Mouse (Mus musculus) forebrain, postnatal 0 days (tissue): ENCODE measurements at regions not wholly inside any gene's neighbourhood (a gene's known extent, or its start where the extent isn't known, plus 50 kb on each side); places are given as distances from the start of the nearest gene placed in this dataset.

Source experiments
- ATAC-seq: fragments of 200-750 bp; cut with Nextera tagmentation; 2 replicates; pipeline ENCODE4 v1.8.0; 2017; ENCODE audit warnings: mild to moderate bottlenecking, moderate library complexity
- DNase-seq: peaks from one replicate; pipeline ENCODE4 v3.0.0-alpha.2; 2015
- H3K27ac ChIP-seq: fragments of 300-500 bp; sonication (generic); 2 replicates; pipeline ENCODE4 v1.5.1; 2014; ENCODE audit warnings: low read depth, mild to moderate bottlenecking, antibody characterized with exemption, low read length, moderate library complexity, mixed read lengths
- H3K27me3 ChIP-seq: fragments of 300-500 bp; sonication (generic); 2 replicates; pipeline ENCODE4 v1.6.1; 2014; ENCODE audit warnings: mild to moderate bottlenecking, low read length, mixed read lengths; ENCODE audit not compliant: insufficient read depth
- H3K36me3 ChIP-seq: fragments of 300-500 bp; sonication (generic); 2 replicates; pipeline ENCODE4 v1.6.1; 2014; ENCODE audit warnings: mild to moderate bottlenecking, moderate library complexity; ENCODE audit not compliant: insufficient read depth
- H3K4me1 ChIP-seq: fragments of 300-500 bp; sonication (generic); 2 replicates; pipeline ENCODE4 v1.6.1; 2014; ENCODE audit warnings: antibody characterized with exemption; ENCODE audit not compliant: insufficient read depth
- H3K4me2 ChIP-seq: fragments of 300-500 bp; sonication (generic); 2 replicates; pipeline ENCODE4 v1.6.1; 2014; ENCODE audit warnings: low read depth, mild to moderate bottlenecking, moderate library complexity
- H3K4me3 ChIP-seq: fragments of 300-500 bp; sonication (generic); 2 replicates; pipeline ENCODE4 v1.5.1; 2014; ENCODE audit warnings: low read depth, low read length, mixed read lengths
- H3K9ac ChIP-seq: fragments of 300-500 bp; sonication (generic); 2 replicates; pipeline ENCODE4 v1.6.1; 2014; ENCODE audit warnings: mild to moderate bottlenecking
- H3K9me3 ChIP-seq: fragments of 300-500 bp; sonication (generic); 2 replicates; pipeline ENCODE4 v1.6.1; 2016; ENCODE audit warnings: low read length
- CTCF ChIP-seq: sonication (generic); IDR thresholded peaks from 2 replicates; pipeline ENCODE4 v1.5.1; 2016; ENCODE audit warnings: antibody characterized with exemption, control low read depth, low read depth
- WGBS: fragments of 180-500 bp; shearing (Covaris S2); extraction: QIAGEN DNeasy Blood & Tissue Kit; methylation state at CpG from one replicate; pipeline ENCODE4 v1.1.7; 2014; 5-methylcytosine and 5-hydroxymethylcytosine counted together

DNA sequence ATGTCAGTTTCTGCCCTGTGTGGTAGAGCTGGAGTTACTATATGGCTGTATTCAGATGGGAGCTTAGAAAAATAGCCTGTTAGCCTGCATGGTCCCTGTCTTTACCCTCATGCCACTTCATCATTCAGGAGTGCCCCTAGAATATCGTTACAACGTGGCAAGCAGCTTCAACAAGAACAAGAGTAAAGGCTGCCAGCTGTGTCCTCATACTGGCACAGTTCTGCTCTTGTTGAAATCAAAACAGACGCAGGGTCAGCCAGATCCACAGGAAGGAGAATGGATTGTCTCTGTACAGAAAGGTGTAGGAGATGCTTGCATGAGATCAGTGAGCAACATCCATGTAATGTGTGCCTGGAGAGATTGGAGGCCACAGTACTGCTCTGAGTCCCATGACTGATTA is 122.4 kb upstream of the Jade1 start:
- H3K4me1 ChIP-seq: no peaks in the 10 kb centered on the region
- no peak for TF ChIP-seq CTCF
- no peak overlapping the region for H3K4me3 ChIP-seq
- H3K9ac ChIP-seq: no peak overlapping the region
- H3K4me2 ChIP-seq: no peak overlapping the region
- no peak for ATAC-seq
- H3K27me3 ChIP-seq: no peaks in the 10 kb centered on the region
- no peaks in the 10 kb centered on the region for H3K9me3 ChIP-seq
- H3K36me3 ChIP-seq: no peaks in the 10 kb centered on the region
- H3K27ac ChIP-seq: no peak overlapping the region
- 60% methylated on average over 3 of the region's 3 CpGs for WGBS
- DNase-seq: no peak

DNA sequence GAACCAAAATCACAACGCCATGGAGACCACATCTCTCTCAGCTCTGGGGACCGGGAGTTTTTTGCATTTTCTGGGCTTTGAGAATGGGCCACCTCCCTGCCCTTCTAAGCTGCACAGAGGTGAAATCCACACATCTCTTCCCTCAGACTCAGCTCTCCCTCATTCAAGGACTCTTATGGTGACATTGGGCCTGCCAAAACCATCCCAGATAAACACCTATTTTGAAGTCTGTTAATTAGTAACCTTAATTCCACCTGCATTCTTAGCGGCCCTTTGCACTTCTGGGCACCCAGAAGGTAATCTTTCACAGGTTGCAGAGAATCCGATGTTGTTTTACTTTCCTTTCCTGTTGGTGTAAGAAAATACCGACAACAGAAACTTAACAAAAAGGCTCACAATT is 123.2 kb upstream of the Jade1 start:
- Histone ChIP-seq H3K27me3 (no peaks in the 10 kb centered on the region), H3K4me3 (no peak overlapping the region), H3K4me2 (no peak overlapping the region), H3K27ac (no peak overlapping the region), H3K36me3 (no peaks in the 10 kb centered on the region), H3K4me1 (no peaks in the 10 kb centered on the region), H3K9ac (no peak overlapping the region), H3K9me3 (no peaks in the 10 kb centered on the region)
- TF ChIP-seq CTCF: no peak
- ATAC-seq (no peak), DNase-seq (no peak)
- 83% methylated on average over 5 of the region's 5 CpGs for WGBS

DNA sequence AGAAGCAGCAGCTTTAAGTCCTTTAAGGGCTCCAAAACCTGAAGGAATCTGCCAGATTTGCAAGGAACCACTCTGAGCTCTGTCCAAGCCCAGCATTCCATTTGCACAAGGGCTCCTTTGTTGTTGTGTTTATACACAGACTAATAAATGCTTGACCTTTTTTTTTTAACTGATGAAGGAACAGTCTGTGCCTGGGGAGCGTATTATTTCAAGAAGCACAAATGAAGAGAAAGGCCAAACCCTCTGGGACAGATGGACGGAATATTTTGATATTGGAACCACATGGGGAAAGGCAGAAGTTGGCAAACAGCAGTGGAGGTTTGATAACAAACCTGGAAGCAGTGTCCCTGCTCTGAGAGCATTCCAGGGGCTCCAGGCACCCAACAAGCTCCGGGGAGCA is 125.3 kb upstream of the Jade1 start:
- Histone ChIP-seq H3K9ac (no peak overlapping the region), H3K4me2 (no peak overlapping the region), H3K4me1 (no peaks in the 10 kb centered on the region), H3K27me3 (no peaks in the 10 kb centered on the region), H3K9me3 (no peaks in the 10 kb centered on the region), H3K4me3 (no peak overlapping the region), H3K36me3 (no peaks in the 10 kb centered on the region), H3K27ac (no peak overlapping the region)
- 41% methylated on average over 3 of the region's 3 CpGs for WGBS
- ATAC-seq (no peak), DNase-seq (no peak)
- no peak for TF ChIP-seq CTCF

DNA sequence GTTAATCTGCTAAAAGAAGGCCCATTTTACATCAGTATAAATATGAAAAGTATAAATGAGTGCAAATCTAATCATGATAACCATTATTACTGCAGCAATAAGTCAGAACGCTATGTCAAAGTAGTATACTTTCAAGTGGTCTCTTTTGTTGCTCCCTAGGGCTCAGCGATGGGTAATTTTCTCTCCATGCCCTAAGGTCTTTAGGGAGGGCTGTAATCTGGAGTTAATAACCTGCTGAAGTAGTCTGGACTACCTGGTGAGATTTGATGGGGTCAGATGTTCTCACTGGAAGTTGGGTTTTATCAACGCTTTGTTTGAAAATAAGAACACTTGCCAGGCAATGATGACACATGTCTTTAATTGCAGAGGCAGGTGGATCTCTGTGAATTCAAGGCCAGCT is 128.6 kb upstream of the Jade1 start:
- WGBS: 76% methylated on average over 3 of the region's 3 CpGs

DNA sequence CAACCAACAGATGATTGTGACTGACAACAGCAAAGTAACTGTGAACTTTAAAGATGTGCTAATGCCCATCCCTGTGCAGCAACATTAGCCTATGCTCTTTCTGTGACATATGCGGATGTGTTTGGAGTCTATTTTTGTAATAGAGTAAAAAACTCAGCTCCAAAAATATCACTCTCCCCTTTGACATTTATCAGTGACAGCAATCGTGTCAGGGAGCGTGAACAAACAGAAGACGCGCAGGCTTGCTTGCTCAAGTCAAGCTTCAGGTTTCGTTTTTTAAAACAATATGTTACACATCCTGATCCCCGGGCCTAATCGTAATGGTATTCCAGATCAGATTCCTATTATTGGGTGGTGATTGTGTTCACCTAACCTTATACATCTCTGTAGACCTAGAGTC is 129.7 kb upstream of the Jade1 start:
- 89% methylated on average over 8 of the region's 8 CpGs for whole genome bisulfite sequencing
- no peaks in the 10 kb centered on the region for H3K36me3 ChIP-seq
- H3K9ac ChIP-seq: no peak overlapping the region
- no peaks in the 10 kb centered on the region for H3K9me3 ChIP-seq
- H3K4me2 ChIP-seq: no peak overlapping the region
- H3K27ac ChIP-seq: no peak overlapping the region
- DNase-seq: no peak
- no peaks in the 10 kb centered on the region for H3K27me3 ChIP-seq
- no peaks in the 10 kb centered on the region for H3K4me1 ChIP-seq
- no peak for ATAC-seq
- H3K4me3 ChIP-seq: no peak overlapping the region
- no peak for TF ChIP-seq CTCF

More for the DNA sequence above, 128.6 kb upstream of the Jade1 start:
- no peaks in the 10 kb centered on the region for H3K27me3 ChIP-seq
- no peaks in the 10 kb centered on the region for H3K36me3 ChIP-seq
- DNase-seq: no peak
- H3K4me2 ChIP-seq: no peak overlapping the region
- no peaks in the 10 kb centered on the region for H3K9me3 ChIP-seq
- no peak overlapping the region for H3K27ac ChIP-seq
- ATAC-seq: no peak
- H3K4me3 ChIP-seq: no peak overlapping the region
- TF ChIP-seq CTCF: no peak
- no peaks in the 10 kb centered on the region for H3K4me1 ChIP-seq
- H3K9ac ChIP-seq: no peak overlapping the region

DNA sequence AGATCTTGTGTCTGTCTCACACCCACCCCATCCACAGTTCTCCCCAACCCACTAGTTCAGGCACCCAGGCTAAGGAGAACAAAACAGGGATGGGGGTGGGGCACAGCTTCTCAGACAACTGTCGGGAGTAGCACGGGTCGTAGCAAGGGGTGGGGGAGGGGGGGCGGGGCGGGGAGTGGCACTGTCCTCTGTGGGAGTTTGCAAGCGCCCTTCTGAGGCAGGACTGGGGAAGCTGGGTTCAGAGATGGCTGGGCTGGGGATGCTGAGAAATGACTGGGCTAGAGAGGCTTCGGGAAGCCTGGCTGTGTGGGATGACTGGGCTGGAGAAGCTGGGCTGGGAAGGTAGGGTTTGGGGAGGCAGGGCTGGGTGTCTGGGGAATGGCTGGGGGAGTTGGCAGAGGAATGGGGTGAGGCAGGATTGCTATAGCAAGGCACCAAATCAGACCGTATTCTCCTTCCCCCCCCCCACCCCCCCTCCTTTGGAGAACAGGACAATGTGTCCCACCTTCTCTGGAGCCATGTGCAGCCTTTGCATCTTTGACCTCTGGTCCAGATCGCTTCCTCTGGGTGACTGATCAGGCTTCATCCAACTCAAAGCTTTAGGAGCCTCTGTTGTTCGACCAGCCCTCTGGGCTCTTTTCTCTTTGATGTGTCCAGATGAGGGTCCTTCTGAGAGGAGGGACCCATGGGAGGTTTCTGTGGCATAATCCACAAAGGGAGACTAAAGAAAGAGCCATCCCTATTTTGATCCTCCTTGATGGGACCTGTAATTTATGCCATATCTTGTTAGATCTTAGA is 131.2 kb upstream of the Jade1 start:
- H3K27me3 ChIP-seq: no peaks in the 10 kb centered on the region
- H3K4me2 ChIP-seq: no peak overlapping the region
- 27% methylated on average over 10 of the region's 10 CpGs for WGBS
- H3K36me3 ChIP-seq: no peaks in the 10 kb centered on the region
- no peak overlapping the region for H3K27ac ChIP-seq
- H3K4me3 ChIP-seq: no peak overlapping the region
- no peak overlapping the region for H3K9ac ChIP-seq
- TF ChIP-seq CTCF: no peak
- ATAC-seq (no peak), DNase-seq (no peak)
- no peaks in the 10 kb centered on the region for H3K9me3 ChIP-seq
- H3K4me1 ChIP-seq: no peaks in the 10 kb centered on the region

DNA sequence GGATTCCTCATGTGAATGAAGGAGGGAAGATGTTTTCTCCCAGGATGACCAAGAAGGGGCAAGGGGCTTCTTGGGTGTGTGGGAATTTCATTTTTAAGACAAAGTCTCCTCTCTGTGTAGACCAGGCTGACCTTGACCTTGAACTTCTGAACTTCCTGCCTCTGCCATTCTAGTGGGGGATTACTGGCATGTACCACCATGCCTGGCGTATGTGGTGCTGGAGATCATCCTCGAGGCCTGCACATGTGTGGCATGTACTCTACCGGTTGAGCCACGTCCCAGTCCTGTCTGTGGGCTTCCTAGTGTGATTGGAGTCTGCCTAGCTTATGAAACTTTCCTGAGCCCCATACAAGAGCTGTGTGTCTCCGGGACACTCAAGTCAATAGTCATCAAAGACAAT is 131.9 kb upstream of the Jade1 start:
- 79% methylated on average over 5 of the region's 5 CpGs for WGBS
- no peaks in the 10 kb centered on the region for H3K27me3 ChIP-seq
- DNase-seq: no peak
- no peak overlapping the region for H3K9ac ChIP-seq
- no peaks in the 10 kb centered on the region for H3K36me3 ChIP-seq
- no peak overlapping the region for H3K4me2 ChIP-seq
- H3K9me3 ChIP-seq: no peaks in the 10 kb centered on the region
- no peak for TF ChIP-seq CTCF
- no peak for ATAC-seq
- no peak overlapping the region for H3K27ac ChIP-seq
- no peak overlapping the region for H3K4me3 ChIP-seq
- no peaks in the 10 kb centered on the region for H3K4me1 ChIP-seq
